Mouse (Mus musculus) urinary bladder, postnatal 36 days (tissue): ENCODE data around the gene Enpp1.
"Not testable (repeated sequence)": the region's sequence is repeated elsewhere in the genome, so short reads cannot be mapped to it uniquely, and the experiment has no call there.

Experiments used
- DNase-seq, 2 experiments: peaks; one replicate each; pipeline ENCODE4 v3.0.0; 2022; ENCODE audit warnings: low spot score in 2 of 2, mixed read lengths in 1 of 2

Enpp1 gene

DNA sequence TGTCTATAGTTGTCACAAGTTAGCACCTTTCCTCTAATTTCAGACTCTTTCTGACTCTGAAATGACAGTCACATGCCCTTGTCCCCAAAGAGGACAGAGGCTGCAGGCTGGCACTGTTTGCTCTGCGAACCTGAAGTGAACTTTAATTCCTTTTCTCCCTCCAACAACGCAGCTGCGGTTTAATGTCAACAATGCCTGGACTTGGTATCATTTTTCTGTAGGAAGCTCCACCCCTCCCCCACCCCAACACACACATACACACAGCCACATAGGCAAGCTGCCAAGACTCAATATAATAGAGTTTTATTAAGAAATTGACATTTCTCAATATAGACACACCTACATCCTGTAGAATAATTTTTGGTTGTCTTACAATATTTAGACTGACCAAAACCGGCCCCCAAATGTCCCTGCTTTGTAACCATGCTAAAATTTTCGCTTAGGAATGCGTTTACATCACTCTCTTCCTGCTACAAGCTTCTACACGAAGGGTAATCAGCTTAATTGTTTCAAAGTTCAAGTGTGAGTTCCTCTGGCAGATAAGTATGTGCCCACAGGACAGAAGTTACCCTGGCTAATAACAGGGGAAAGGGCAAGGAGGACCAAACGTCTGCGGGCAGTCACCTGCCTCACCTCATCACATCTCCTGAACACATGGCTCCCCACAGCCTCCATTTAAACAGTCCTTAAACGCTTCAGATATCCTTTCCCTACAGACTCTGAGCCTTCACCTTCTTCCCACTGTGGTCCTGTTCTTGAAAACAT lies 73.5 kb downstream of the Enpp1 start:
- DNase-seq, result peak in 1 of 2 experiments; percentile 27

DNA sequence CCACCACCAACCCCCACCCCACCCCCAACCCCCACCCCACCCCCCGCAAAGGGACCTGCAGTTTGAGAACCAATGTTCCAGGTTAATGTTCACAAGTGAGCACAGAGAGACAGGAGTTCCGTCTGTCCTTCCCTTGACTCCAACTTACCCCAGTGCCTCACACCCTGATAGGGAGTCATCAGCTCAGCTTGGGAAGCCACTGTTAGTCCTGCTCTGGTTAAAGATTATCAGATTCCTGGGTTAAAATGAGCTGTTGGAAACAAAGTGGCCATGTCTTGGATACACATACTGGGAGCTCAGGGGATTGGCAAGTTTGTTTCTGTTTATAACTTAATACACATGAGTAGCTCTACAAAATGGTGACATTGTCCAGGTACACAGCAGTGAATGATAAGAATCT lies 75.0 kb downstream of the Enpp1 start:
- no peak for DNase-seq

DNA sequence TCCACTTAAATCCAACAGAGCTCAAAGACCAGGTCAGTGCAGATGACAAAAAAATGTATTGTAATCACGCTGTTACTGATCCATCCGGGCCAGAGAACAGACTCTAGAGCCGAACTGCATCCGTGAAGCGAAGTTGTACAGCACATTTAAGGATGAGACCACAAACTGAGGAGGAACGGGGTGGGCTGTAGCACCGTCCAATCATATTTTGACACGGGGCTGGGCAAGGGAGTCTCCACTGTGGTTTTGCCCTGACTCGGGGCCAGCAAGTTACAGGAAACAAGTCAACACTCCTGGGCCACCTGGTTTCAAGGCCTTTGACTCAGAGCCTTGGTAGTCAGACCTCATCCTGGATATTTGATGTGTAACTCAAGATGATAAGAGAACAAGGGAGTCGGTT lies 76.1 kb downstream of the Enpp1 start:
- no peak for DNase-seq

DNA sequence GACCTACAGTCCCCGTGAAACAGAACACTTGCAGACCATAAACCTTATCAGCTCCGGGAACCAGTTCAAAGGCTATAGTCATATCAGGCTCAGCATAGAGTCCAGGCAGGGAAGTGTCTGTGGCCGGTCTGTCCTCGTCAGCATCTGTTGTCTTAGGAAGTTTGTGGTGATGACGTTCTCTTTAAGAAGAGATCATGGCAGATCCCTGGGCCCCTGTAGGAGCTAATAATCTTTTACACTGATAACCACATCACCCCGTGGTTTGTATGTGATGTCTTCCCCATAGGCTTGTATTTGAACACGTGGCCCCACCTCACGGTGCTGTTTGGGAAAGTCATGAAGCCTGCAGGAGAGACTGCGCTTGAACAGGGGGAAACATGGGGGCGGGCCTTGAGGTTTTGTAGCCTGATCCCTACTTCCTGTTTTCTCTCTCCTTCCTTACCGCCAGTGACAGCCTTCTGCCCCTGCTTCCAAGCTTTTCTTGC lies 76.6 kb downstream of the Enpp1 start:
- no peak for DNase-seq

DNA sequence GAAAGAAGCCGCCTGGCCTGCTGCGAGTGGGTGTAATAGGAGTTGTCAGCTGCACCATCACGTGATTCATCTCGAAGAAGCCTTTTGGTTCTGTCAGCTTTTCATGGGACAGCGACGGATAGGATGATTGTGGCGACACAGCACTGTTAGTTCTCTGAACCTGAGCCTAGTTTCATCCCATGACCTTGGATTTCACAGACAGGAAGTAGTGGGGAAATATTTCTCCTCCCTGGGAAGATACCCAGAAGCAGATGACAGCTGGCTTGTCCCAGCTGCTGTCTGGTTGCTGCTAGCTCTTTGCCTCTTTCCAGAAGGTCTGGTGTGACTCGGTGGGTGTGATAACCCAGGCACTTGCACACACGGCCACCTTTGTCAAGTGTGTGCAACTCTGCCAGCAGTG lies 77.7 kb downstream of the Enpp1 start:
- DNase-seq, result peak in 1 of 2 experiments; percentile 16

DNA sequence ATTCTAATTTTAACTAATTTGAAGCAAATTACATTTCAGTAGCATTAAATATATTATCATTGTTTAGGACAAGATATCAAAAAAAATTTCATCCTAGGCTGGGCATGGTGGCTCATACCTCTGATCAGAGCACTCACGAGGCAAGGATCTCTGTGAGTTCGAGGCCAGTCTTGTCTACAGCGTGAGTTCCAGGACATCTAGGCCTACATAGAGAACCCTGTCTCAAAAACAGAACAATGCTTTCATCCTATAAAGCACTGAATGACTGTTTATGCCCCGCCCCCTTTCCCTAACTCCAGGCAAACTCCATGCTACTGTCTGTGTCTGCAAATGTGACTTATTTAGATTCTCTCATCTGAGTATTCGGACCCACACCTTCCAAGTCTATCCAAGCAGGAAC lies 80.8 kb downstream of the Enpp1 start:
- no peak for DNase-seq

DNA sequence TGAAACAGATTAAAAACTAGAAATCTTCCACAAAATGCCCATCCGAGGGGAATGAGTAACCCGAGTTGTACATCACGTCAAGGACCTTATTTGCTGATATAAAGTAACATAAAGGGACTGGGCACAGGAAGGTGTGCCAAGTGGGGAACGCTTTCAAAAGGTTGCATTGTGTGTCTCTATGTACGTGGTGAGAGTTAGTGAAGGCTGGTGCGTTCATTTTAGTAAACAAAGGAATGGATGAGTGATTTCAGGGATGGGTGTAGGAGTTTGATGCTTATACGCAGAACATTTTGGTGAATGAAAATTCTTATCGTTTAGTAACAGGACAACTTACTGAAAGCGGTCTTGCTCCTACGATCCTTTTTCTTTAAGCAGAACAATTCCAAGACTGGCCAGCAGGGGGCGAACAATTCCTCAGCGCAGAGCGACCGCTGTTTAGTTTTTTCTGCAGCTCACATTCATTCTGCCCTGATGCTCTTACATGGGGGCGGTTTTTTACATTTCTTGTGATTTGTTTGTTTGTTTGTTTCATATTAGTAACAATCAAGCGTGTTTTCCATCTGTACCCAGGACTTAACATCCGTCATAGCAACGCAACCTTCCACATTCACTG lies 81.4 kb downstream of the Enpp1 start:
- DNase-seq, result peak; percentile 68 to 73

DNA sequence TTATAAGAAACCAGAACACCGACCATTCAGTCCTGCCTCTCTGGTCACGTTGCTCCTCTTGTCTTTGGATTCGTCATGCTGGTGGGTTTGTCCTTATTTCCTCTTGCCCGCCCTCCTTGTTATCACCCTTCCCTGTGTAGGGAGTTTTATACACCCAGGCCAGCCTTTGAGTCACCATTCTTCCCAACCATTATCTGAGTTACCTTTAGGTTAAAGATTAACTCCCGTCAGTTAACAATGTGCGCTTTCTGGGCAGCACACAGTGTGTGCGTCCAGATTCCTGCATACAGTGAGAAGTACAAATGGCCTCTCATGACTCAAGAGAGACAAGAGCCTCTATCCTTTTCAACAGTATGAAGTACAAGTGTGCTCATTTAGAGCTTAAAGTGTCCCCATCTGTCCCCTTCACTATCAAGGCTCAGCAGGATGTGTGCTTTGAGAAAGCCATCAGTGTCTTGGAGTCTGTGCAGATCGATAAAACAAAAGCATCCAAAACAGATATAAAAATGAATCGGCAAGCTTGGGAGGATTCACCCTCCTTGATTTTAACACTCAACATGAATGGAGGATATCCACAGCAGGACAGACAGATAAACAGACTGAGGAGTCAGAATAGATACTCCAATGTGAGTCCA lies 82.8 kb downstream of the Enpp1 start:
- peak in 1 of 2 experiments; percentile 33 for DNase-seq

DNA sequence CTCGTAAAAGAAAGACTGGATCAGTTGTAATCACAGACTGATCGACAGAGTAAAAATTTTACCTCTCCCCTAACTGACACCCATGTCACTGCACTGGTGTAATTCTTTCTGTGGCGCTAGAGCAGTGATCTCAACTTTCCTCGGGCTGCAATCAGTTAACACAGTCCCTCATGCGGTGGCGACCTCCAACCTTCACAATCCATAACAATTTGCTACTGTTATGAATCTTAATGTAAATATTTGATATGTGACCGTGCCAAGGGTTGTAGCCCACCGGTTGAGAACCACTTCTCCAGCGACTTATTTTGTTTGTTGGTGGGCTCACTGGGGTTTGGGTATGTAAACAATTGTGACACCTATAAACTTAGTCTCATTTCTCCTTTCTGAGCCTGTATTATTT lies 83.5 kb downstream of the Enpp1 start:
- no peak for DNase-seq

DNA sequence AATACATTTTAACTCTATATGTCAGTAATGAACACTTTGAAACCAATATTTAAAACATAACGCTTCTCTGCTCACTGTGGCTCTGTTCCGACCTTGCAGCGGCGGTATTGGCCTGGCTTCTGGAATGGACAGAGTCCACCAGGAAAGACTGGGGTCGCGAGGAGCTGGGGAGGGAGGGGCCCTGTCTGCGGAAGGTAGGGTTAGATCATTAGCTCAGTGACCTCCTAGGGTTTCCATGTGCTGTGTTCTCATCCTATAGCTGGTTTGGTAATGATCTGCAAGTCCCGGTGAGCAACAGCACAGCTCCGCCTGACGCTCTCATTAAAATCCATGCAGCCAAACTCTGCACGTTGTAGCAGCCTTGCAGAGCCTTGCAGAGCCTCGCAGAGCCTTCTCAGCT lies 84.7 kb downstream of the Enpp1 start:
- no peak for DNase-seq

DNA sequence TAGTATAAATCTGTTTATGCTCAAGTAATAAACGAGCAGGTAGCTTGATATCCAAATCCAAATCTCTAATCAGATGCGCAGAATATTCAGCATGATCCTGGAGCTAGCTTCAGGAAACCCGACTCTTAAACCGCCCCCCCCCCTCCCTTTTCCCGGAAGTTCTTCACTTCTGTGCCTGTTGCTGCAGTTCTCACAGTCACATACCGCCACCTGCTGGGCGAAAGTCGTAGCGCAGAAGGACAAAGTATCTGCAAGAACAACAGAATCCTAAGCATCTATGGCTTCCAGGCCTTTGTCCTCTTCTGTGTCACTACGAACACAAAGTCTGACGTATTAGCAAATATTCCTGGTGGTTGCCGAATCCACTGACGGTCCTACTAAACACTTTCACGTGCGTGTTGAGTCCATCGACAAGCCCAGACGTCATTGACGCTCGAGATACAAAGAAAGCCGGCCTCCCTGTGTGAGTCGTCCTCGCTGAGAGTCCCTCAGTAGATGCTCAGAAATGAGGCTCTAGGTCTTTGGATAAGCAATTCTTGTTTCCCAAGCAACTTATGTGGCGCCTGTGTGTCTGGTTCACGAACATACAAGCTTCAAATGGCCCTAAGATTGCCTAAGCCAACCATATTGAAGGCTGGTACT lies 86.8 kb downstream of the Enpp1 start:
- peak; percentile 69 to 82 for DNase-seq

DNA sequence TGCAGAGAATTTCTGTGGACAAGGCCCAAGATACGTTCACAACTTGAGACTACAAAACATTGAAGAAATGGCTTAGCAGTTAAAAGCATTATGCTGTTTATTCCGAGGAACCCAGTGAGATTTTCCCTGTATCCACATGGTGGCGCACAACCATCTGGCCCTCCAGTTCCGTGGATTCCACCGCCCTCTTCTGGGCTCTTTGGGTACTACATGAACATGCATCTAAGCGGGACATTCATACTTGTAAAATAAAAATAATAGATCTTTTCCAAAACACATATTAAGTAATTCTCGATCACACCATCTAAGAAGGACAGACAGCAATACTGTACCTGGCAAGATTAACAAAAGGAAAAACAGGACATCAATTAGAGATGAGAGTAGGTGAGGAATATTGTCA lies 89.4 kb downstream of the Enpp1 start:
- peak; percentile 59 to 72 for DNase-seq

DNA sequence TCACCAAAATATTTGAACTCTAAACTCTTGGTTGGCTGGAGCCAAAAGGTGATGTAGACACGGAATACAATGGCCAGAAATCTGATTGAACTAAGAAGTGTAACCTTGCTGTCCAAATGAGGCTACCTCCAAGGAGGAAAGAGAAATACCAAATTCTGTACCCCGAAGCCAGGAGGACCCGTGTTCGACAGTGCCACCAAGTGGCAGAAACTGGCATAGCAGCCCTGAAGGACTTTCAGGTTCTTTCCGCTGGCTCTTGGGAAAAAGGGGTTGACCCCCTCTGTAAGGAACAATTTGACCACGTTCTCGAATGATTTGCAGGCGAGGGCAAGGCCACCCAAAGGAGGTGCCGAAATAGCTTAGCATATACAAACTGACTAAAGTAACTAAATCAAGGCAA lies 90.4 kb downstream of the Enpp1 start:
- peak in 1 of 2 experiments; percentile 51 for DNase-seq

DNA sequence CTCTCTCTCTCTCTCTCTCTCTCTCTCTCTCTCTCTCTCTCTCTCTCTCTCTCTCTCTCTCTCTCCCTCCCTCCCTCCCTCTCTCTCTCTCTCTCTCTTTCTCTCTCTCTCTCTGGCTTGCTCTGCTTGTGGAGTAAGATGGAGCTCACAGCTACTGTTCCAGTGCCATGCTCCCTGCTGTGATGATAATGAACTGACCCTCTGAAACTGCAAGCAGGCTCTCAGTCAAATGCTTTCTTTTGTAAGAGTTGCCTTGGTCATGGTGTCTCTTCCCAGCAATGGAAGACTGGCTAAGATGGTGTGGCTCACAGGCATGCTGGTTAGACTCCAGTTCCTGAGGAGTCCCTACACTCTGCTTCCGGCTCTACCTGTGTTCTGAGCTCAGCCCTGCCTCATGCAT lies 95.4 kb downstream of the Enpp1 start:
- DNase-seq, result not testable (repeated sequence)

DNA sequence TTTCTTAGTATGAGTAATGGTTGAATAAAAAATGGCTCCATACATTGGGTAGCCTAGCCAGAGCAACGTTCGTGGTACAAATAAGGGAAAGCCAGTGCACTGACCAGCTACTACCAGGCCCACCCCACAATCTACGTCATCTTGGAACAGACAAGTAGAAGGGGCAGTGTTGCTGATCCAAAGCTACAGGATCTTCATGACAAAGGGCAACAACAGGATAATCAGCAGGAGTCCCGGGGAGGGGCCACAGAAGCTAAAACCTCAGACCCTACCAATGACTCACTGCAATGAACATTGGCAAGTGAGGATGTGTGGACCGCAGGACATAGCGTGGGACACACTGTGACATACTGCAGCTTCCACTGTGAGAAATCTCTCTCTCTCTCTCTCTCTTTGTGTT lies 96.2 kb downstream of the Enpp1 start:
- DNase-seq, result no peak

DNA sequence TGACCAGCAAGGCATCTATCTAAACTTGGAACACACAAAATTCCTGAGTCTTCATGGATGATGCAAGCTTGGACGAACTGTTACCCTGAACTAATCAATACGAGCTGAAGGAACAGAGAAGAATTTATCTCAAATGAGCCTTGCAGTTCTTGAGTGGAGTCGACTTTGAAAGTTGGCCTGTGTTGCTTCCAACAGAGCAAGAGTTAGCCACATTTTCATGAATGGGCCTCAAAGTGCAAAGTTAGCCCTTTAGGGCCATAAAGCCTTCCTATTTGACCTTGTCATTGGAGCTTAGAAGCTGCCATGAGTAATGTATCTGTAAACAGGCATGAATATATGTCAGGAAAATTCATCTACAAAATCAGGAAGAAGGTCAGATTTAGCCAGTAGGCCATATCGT lies 97.2 kb downstream of the Enpp1 start:
- DNase-seq, result no peak

DNA sequence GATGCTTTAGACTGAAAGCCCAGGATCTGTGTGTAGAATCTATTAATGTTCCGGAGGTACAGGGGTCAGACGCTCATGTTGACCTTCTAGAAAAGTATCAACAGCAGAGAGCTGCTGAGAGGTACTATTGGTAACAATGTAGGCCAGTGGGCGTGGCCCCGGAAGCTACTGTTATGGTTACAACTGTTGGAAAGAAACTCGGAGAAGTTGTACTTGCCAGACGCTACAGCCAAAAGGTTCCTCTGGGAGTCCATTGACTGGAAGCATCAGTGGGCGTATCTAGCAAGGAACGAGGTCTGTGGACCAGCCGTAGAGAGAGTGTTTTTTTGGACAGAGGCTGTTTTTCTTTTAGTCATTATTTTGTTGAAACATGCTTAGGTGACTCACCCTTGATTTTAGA lies 102.2 kb downstream of the Enpp1 start:
- DNase-seq, result no peak

DNA sequence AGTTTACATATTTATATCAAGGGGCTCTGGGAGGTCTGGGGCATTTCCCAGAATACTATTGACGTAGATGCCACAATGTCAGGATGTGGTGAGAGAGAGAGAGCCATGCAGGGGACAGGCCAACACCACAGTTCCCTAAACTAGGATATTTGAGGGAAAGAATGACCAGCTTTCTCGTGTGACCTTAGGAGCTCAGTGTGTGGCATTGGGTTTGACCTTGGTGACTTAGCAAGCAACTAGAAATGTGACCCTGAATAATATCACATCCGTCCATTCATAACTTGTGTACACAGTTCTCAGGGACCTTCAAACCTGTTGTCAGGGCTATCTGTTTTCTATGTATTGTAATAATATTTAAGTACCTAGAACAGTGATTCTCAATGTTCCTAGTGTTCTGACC lies 102.8 kb downstream of the Enpp1 start:
- no peak for DNase-seq

DNA sequence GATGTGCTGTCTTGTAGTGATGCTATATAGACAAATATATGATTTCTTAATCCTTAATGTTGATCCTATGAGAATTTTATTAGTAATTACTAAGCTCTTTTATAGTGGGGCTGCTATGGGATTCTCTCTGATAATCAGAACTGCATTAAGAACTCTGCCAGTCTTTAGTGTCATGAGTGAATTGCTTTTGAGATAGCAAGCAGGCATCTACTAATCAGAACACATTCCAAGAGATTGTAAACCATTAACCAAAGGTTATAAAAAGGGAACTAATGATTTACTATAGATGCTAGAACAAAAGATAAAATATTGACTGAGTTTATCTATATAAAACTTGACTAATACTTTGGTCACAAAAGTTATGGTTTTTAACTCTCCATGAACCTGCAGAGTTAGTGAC lies 108.2 kb downstream of the Enpp1 start:
- DNase-seq, result no peak

DNA sequence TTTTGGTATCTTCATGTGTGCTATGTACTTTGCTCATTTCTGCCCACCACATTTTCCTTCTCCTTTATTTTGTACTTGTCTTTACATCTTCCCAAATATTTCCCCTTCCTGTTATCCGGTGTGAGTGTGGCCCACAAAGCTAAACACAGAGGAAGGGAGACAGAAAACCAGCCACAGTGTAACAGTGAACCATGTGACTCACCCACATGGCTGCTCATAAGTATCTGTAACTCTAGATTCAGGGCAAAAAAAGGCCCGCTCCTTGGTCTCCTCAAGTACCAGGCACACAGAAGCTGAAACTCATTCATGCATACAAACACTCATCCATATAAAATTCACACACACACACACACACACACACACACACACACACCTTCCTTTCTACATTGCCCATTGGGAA lies 108.9 kb downstream of the Enpp1 start:
- no peak for DNase-seq

DNA sequence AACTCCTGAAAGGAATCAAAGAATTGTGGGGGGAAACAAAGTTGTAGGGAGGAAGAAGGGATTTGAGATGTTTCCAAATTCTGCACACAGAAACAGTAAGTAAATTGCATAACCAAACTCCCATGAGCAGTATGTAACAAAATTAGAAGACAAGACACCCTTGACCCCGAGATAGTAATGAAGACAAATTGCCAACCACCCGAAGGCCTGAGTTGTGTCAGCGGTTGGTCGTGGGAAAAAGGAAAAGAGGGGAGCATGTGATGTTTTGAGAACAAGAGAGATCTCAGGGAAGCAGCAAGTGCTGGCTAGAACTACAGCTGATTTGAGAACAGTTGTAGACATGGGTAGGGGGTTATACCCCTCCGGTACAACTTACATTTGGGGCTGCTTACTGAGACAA lies 112.2 kb downstream of the Enpp1 start:
- DNase-seq, result no peak

DNA sequence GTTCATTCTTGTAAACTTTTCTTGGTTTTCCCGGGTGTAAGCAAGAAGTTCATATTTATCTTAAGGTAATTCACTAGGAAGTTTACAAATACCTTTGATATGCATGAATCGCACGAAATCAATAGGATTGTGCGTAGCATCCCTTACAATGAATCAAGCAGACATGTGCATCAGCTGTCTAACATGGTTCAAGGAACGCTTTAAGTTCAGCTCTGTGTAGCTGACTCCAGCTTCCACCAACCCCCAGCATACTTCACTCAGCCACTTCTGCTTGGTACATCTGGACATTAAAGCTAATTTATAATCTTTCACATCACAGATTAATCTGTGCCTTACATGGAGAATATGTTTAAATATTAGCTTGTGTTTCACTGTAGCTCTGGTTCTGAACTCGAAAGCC lies 113.3 kb downstream of the Enpp1 start:
- no peak for DNase-seq

DNA sequence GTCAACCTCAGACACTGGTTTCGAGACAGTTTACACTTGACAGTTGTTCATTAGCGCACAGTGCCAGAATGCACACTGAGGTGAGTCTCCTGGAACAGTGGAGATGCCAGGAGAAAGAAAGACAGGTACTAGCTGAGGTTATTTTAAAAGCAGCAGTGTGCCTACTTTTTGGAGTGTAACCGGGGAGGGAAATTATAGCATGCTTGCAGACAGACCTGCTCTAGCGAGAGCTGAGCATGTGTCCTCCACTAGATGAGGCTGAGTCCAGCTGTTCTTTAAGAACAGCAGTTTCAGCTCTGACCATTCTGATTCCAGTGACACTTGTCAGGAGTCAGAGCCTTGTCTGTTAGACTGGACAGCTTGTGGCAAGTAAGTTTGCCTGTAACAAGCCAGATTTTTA lies 114.2 kb downstream of the Enpp1 start:
- no peak for DNase-seq
